15 mouse cellular contexts compared by ENCODE assay signal in the genomic region with DNA sequence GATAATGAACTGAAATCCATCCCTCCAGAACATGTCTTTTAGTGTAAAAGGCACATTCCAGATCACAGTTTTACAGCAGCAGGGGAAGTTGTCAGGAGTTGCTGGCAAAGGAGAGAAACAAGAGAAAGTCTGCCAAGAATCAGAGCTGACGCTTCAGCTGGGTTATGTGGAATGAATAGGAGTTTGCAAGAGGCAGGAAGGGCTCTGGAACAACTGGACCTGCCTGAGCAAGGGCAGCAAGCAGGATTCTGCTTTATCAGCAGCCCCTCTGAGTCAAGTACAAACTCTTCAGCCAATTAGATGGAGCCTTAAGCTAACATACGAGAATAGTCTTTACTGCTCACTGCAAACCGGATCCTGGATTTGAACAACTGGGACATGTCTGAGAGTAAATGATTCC. TPM values are rescaled to one million over a fixed set of nuclear protein-coding genes. Genes with fewer than 3 reads are reported as not detected.
DNase-seq lines count a peak whose midpoint lies in the region; ATAC-seq and TF ChIP-seq lines count a peak whose summit lies in the region.
"Had no signal": no experiment of that assay in that cellular context is flagged by ENCODE, and none has a peak within 500 bp of the region (broad histone marks: within the 10 kb centered on the region; RNA-seq: fewer than 3 reads in every experiment).

No protein-coding gene starts in this region.

- intact Hi-C loops in heart, postnatal 10 days (cut with DNase I): no loop called here

- 60% methylated on average over 3 of the region's 3 CpGs for WGBS in embryonic facial prominence, embryonic 14.5 days
- WGBS in embryonic facial prominence, embryonic 10.5 days: 73% methylated on average over 3 of the region's 3 CpGs
- 14% methylated on average over 3 of the region's 3 CpGs for WGBS in lung, postnatal 0 days

- no peaks in the 10 kb centered on the region for H3K27me3 ChIP-seq in embryonic facial prominence, embryonic 14.5 days (replicated peaks; ENCODE audit: control insufficient read depth, insufficient read depth, low read length)
- no peaks in the 10 kb centered on the region for H3K27me3 ChIP-seq in embryonic facial prominence, embryonic 10.5 days (replicated peaks; ENCODE audit: low read depth, poor library complexity, severe bottlenecking)
- H3K27me3 ChIP-seq in lung, postnatal 0 days (replicated peaks; ENCODE audit: insufficient read depth, low read length): no peaks in the 10 kb centered on the region
- H3K27me3 ChIP-seq: forebrain, embryonic 12.5 days; midbrain, embryonic 15.5 days had no signal

- no peaks in the 10 kb centered on the region for H3K36me3 ChIP-seq in embryonic facial prominence, embryonic 14.5 days (ENCODE audit: control insufficient read depth, insufficient read depth, low read length)
- H3K36me3 ChIP-seq in embryonic facial prominence, embryonic 10.5 days (replicated peaks): no peaks in the 10 kb centered on the region
- no peaks in the 10 kb centered on the region for H3K36me3 ChIP-seq in lung, postnatal 0 days (ENCODE audit: insufficient read depth, low read length)
- H3K36me3 ChIP-seq: forebrain, embryonic 12.5 days; midbrain, embryonic 15.5 days had no signal

- no peak for ATAC-seq in embryonic facial prominence, embryonic 14.5 days (ENCODE audit: low read depth)
- no peak for ATAC-seq in lung, postnatal 0 days
- ATAC-seq: activated CD4-positive, CD25-positive, alpha-beta regulatory T cell, adult 4 months; hindbrain, embryonic 16.5 days; midbrain, embryonic 15.5 days had no signal

- H3K9me3 ChIP-seq in embryonic facial prominence, embryonic 14.5 days (ENCODE audit: control insufficient read depth, low read length): no peaks in the 10 kb centered on the region
- no peaks in the 10 kb centered on the region for H3K9me3 ChIP-seq in embryonic facial prominence, embryonic 10.5 days
- H3K9me3 ChIP-seq in lung, postnatal 0 days (ENCODE audit: low read length): no peaks in the 10 kb centered on the region
- H3K9me3 ChIP-seq: forebrain, embryonic 12.5 days; midbrain, embryonic 15.5 days had no signal

- no peak for TF ChIP-seq EP300 in lung, postnatal 0 days (IDR thresholded peaks at IDR 0.05)

- no peaks in the 10 kb centered on the region for H3K4me1 ChIP-seq in embryonic facial prominence, embryonic 14.5 days (ENCODE audit: control insufficient read depth, insufficient read depth, low read length)
- peaks cover 11% of the 10 kb centered on the region for H3K4me1 ChIP-seq in embryonic facial prominence, embryonic 10.5 days
- H3K4me1 ChIP-seq in lung, postnatal 0 days (ENCODE audit: insufficient read depth, low read depth, low read length): peaks cover 3% of the 10 kb centered on the region; the same call in 1 of the 2 replicates
- H3K4me1 ChIP-seq: forebrain, embryonic 12.5 days; midbrain, embryonic 15.5 days had no signal

- no peak overlapping the region for H3K4me3 ChIP-seq in embryonic facial prominence, embryonic 14.5 days (ENCODE audit: low read depth, low read length)
- no peak overlapping the region for H3K4me3 ChIP-seq in embryonic facial prominence, embryonic 10.5 days
- no peak overlapping the region for H3K4me3 ChIP-seq in lung, postnatal 0 days (ENCODE audit: low read depth, low read length)
- H3K4me3 ChIP-seq: forebrain, embryonic 12.5 days; midbrain, embryonic 15.5 days had no signal

- peak; percentile 26 for DNase-seq in embryonic facial prominence, embryonic 14.5 days (ENCODE audit: low spot score)
- DNase-seq in embryonic facial prominence, embryonic 10.5 days (ENCODE audit: low spot score): no peak
- peak; percentile 42 for DNase-seq in kidney, adult 11 months
- DNase-seq in kidney, adult 18-20 months: no peak
- peak; percentile 58 for DNase-seq in lung, postnatal 0 days (ENCODE audit: low spot score)
- DNase-seq in lung, postnatal 25 days (ENCODE audit: low spot score): no peak
- peak; percentile 34 to 52 for DNase-seq in heart, postnatal 10 days
- DNase-seq in right cerebral cortex, adult 18-20 months: no peak
- DNase-seq: cerebellum, postnatal 36 days; liver; lung, postnatal 36 days had no signal

- no peak overlapping the region for H3K4me2 ChIP-seq in embryonic facial prominence, embryonic 14.5 days (ENCODE audit: low read depth, low read length)
- H3K4me2 ChIP-seq in lung, postnatal 0 days (replicated peaks; ENCODE audit: low read depth, low read length): no peak overlapping the region
- H3K4me2 ChIP-seq: forebrain, embryonic 12.5 days; midbrain, embryonic 15.5 days had no signal

- H3K27ac ChIP-seq in embryonic facial prominence, embryonic 14.5 days (replicated peaks; ENCODE audit: low read depth, low read length): no peak overlapping the region
- H3K27ac ChIP-seq in embryonic facial prominence, embryonic 10.5 days (replicated peaks): no peak overlapping the region
- no peak overlapping the region for H3K27ac ChIP-seq in lung, postnatal 0 days (ENCODE audit: low read length)
- H3K27ac ChIP-seq: forebrain, embryonic 12.5 days; midbrain, embryonic 15.5 days had no signal

- TF ChIP-seq CTCF in lung, postnatal 0 days (IDR thresholded peaks at IDR 0.05): no peak

- no peak overlapping the region for H3K9ac ChIP-seq in embryonic facial prominence, embryonic 14.5 days (ENCODE audit: low read depth, low read length)
- no peak overlapping the region for H3K9ac ChIP-seq in lung, postnatal 0 days (replicated peaks; ENCODE audit: low read depth)
- H3K9ac ChIP-seq: forebrain, embryonic 12.5 days; midbrain, embryonic 15.5 days had no signal

RNA-seq across cellular contexts. Expression of a gene that starts 21.7 kb away (rescaled TPM):
- 2.4 and 2.7 TPM in 2 replicates for polyA plus RNA-seq in embryonic facial prominence, embryonic 14.5 days (2014; fragmentation: Nextera tagmentation; extraction: Ambion mirVana)
- 0.33 and 0.45 TPM in 2 replicates for polyA plus RNA-seq in embryonic facial prominence, embryonic 10.5 days (2016; fragmentation: Nextera tagmentation; extraction: Ambion mirVana)
- 11.5 and 15.8 TPM in 2 replicates for polyA plus RNA-seq in lung, postnatal 0 days (2015; fragmentation: Nextera tagmentation; extraction: Ambion mirVana)
- total RNA-seq in heart, postnatal 10 days (2021): 1 to 10 TPM; 2.3 to 3.6 TPM

Comparison
In these comparisons a context has a peak if more than half of its experiments do, and no peak if none do; other contexts are left out.
1. DNase-seq: peak in embryonic facial prominence, embryonic 14.5 days (single experiment), kidney, adult 11 months (single experiment), lung, postnatal 0 days (single experiment) and heart, postnatal 10 days (2 of 2); none in embryonic facial prominence, embryonic 10.5 days (single experiment), kidney, adult 18-20 months (single experiment), lung, postnatal 25 days (single experiment) and right cerebral cortex, adult 18-20 months (single experiment).